Mouse (Mus musculus) MEL (cell line): ENCODE data around the gene Cenpu.

Experiments
- CTCF ChIP-seq, 3 experiments: IDR thresholded peaks in 2 of 3; conservative IDR thresholded peaks in 1 of 3; 2 replicates each; pipeline ENCODE4 v1.5.1; 2011 to 2012; ENCODE audit warnings: low read length in 3 of 3, low read depth in 2 of 3, mild to moderate bottlenecking in 2 of 3, improper control_type of control experiment in 1 of 3, inconsistent platforms in 1 of 3, mixed read lengths in 1 of 3, moderate library complexity in 1 of 3; ENCODE audit not compliant: control insufficient read depth in 1 of 3, insufficient read depth in 1 of 3, poor library complexity in 1 of 3, severe bottlenecking in 1 of 3
- EP300 ChIP-seq, 2 experiments: IDR thresholded peaks; 2 replicates each; pipeline ENCODE4 v1.6.1; 2011; ENCODE audit warnings: improper control_type of control experiment in 2 of 2, low read length in 2 of 2, low read depth in 1 of 2, mild to moderate bottlenecking in 1 of 2
- GABPA ChIP-seq: IDR thresholded peaks from 2 replicates; pipeline ENCODE4 v1.6.1; 2012; ENCODE audit warnings: low read depth, mild to moderate bottlenecking, inconsistent platforms, low read length, improper control_type of control experiment, moderate library complexity
- JUND ChIP-seq: IDR thresholded peaks from 2 replicates; pipeline ENCODE4 v1.6.1; 2011; ENCODE audit warnings: low read depth, mild to moderate bottlenecking, improper control_type of control experiment, low read length
- KAT2A ChIP-seq: conservative IDR thresholded peaks from 2 replicates; pipeline ENCODE4 v1.6.1; 2012; ENCODE audit warnings: low read depth, low read length, improper control_type of control experiment, inconsistent platforms
- MAX ChIP-seq: IDR thresholded peaks from 2 replicates; pipeline ENCODE4 v1.6.1; 2011; ENCODE audit warnings: low read length, improper control_type of control experiment
- MEF2A ChIP-seq: IDR thresholded peaks from 2 replicates; pipeline ENCODE4 v1.6.1; 2014; ENCODE audit warnings: low read depth, mild to moderate bottlenecking, inconsistent platforms, low read length, improper control_type of control experiment; ENCODE audit not compliant: poor library complexity, insufficient replicate concordance, severe bottlenecking; ENCODE audit errors: extremely low read depth
- POLR2A ChIP-seq, 2 experiments: IDR thresholded peaks; 2 replicates each; pipeline ENCODE4 v1.6.1; 2011 to 2012; ENCODE audit warnings: low read length in 2 of 2, mild to moderate bottlenecking in 2 of 2, control low read depth in 1 of 2, improper control_type of control experiment in 1 of 2, low read depth in 1 of 2, moderate library complexity in 1 of 2; ENCODE audit not compliant: control insufficient read depth in 1 of 2, insufficient read depth in 1 of 2, poor library complexity in 1 of 2
- POLR2AphosphoS5 ChIP-seq: IDR thresholded peaks from 2 replicates; pipeline ENCODE4 v1.6.1; 2012; ENCODE audit warnings: low read depth, borderline replicate concordance, mild to moderate bottlenecking, inconsistent platforms, low read length, moderate library complexity, mixed read lengths
- RAD21 ChIP-seq: IDR thresholded peaks from 2 replicates; pipeline ENCODE4 v1.6.1; 2011; ENCODE audit warnings: mild to moderate bottlenecking, low read depth, low read length, improper control_type of control experiment
- TBP ChIP-seq: IDR thresholded peaks from 2 replicates; pipeline ENCODE4 v1.8.0; 2011; ENCODE audit warnings: low read depth, low read length, improper control_type of control experiment
- TCF12 ChIP-seq: IDR thresholded peaks from 2 replicates; pipeline ENCODE4 v1.6.1; 2014; ENCODE audit warnings: low read depth, mild to moderate bottlenecking, inconsistent platforms, low read length, improper control_type of control experiment, moderate library complexity
- ZMIZ1 ChIP-seq: IDR thresholded peaks from 2 replicates; pipeline ENCODE4 v1.6.1; 2012; ENCODE audit warnings: low read depth, mild to moderate bottlenecking, inconsistent platforms, low read length, improper control_type of control experiment, moderate library complexity

DNA sequence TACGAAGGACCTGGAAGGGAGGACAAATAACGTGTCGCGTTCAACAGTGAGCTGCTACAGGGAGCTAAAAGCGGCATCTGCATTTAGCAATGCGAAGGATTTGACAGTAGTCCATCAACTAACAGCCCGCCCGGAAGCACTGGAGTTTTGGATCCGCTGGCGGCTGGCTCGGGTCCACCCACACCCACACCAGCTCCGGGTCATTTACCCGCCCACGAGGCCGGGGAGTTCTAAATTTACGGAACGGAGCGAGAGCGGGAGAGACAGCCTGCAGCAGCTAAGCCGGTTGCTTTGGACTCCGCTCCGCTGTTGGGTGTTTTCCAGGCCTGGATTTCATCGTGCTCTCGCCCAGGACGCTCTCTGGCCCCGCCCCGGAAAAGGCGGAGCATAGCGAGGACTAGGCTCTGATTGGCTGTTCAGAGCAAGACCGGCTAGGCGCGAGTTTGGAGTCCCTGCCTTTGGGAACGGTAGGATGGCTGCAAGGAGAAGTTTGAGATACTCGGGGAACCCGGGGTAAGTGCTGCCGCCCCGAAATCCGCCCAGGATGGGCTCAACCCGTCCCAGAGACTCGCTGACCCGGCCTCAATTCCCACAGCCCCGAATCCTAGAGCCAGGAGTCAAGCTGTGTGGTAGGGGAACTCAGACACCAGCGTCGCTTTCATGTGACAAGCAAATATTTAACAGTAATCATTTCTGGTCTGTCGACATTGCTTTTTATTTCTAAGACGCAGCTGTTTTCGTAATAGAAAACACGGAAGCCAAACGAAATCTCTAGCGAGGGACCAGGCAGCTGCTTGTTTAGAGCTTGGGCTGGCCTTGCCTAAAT, at the start of gene Cenpu:
- TF ChIP-seq CTCF (IDR thresholded peaks at IDR 0.05 in 2 of 3, conservative IDR thresholded peaks at IDR 0.05 in 1 of 3; ENCODE audit: control insufficient read depth in 1 of 3, insufficient read depth in 1 of 3, low read depth in 2 of 3, low read length in 3 of 3, poor library complexity in 1 of 3, severe bottlenecking in 1 of 3) = 0 out of 6 replicates have a peak, but pooled peaks of 1 of the 3 experiments have one; percentile 0
- TF ChIP-seq POLR2A (IDR thresholded peaks at IDR 0.05; ENCODE audit: control insufficient read depth in 1 of 2, insufficient read depth in 1 of 2, low read depth in 1 of 2, low read length in 2 of 2, poor library complexity in 1 of 2) = peak in 1 of 2 experiments; percentile 95; a peak in 2 of 4 replicates
- TF ChIP-seq RAD21 = no peak
- no peak; the same call in 1 of the 2 replicates for TF ChIP-seq KAT2A
- 0 out of 2 replicates have a peak, but pooled peaks have one; percentile 59 for TF ChIP-seq TCF12
- peak; percentile 54 for TF ChIP-seq MAX
- peak in 1 of 2 experiments; percentile 7; a peak in 2 of 4 replicates for TF ChIP-seq EP300 (IDR thresholded peaks at IDR 0.05; ENCODE audit: low read depth in 1 of 2, low read length in 2 of 2)
- TF ChIP-seq ZMIZ1 = no peak
- TF ChIP-seq JUND = no peak
- no peak for TF ChIP-seq GABPA
- TF ChIP-seq MEF2A = no peak
- TF ChIP-seq POLR2AphosphoS5 = peak; percentile 42; the same call in 1 of the 2 replicates
- TF ChIP-seq TBP = peak; percentile 96
